Mouse (Mus musculus) gastrocnemius, postnatal 4 days (tissue): ENCODE measurements at regions not wholly inside any gene's neighbourhood (a gene's known extent, or its start where the extent isn't known, plus 50 kb on each side); places are given as distances from the start of the nearest gene placed in this dataset.

Experiments used
- DNase-seq, 2 experiments: peaks; one replicate each; pipeline ENCODE4 v3.0.0; 2021 to 2022; ENCODE audit warnings: low spot score in 2 of 2, mixed read lengths in 2 of 2

DNA sequence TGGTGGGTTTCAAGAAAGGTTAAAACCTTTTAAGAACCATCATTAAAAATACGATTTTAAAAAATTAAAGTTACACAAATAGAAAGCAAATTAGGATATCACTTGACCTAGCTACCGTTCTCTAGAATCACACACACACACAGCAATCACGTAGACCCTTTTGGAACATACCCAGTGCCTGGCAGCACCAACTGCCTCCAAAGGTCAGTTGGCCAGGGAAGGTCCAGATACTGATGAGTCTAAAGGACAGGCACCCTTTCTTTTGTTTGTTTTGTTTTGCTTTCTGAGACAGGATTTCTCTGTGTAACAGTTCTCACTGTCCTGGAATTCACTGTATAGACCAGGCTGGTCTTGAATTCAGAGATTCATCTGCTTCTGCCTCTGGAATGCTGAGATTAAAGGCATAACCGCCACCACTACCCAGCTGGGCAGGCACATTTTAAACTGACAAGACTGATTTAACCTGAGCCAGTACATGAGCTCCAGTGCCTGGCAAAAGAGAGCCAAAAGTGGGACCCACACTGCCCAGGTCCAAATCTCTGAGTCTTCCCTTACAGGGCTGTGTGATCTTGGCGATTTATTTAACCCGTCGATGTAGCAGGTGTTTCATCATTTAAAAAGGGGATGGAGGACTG lies 353.0 kb downstream of the Pmp22 start:
- DNase-seq: no peak

DNA sequence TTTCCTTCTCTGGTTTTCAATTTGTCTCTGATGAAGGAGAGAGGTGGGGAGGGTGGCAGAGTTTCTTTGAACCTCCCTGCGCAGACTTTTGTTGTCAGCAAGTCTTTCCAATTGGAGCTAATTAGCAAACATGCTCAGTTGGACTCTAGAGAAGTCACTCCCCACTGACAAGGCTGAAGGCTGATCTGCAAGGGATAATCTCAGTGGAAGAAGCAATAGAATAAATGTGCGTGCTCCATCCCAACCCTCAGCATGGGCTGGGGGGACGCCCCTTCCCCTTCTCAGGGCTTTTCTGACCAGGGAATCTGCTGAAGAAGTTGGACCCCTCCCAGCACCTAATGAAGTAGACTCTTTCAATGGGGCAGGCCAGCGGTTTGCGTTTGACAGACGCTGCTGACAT lies 353.8 kb downstream of the Pmp22 start:
- no peak for DNase-seq

DNA sequence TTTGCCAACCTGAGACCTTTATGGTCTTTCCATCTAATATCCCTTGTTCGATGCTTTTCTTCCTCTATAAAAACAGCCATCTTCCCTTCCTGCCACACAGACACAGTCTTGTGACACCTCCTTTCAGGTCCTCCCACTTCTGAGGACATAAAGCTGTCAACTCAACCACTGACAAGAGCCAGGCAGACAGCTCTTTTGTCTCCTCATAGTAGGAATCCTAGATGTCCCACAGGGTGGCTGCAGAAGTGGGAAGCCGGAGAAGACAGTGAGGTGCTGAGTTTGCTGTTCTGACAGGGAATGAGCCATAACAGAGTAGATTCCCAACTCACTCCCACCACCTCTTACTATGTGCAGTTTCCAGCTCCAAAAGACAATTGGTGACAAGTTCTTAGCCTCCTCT lies 358.4 kb downstream of the Pmp22 start:
- no peak for DNase-seq

DNA sequence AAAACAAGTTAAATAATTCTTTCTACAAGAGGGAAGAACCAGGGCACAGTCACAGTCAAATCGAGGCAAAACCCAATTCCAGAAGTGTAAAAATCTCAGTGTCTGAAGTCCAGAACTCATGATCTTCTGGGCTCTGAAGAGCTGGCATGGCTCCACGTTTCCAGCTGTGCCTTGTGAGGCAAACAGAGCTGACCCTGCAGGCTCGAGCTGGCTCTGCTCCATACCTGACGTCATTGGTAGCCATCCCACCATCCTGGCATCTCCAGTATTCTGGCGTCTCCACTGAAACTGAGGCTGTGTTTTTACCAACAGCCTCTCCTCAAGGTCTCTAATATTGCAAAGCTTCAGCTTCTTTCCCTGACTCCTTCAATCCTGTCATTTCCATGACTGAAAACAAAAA lies 373.4 kb downstream of the Pmp22 start:
- DNase-seq: peak in 1 of 2 experiments; percentile 50

DNA sequence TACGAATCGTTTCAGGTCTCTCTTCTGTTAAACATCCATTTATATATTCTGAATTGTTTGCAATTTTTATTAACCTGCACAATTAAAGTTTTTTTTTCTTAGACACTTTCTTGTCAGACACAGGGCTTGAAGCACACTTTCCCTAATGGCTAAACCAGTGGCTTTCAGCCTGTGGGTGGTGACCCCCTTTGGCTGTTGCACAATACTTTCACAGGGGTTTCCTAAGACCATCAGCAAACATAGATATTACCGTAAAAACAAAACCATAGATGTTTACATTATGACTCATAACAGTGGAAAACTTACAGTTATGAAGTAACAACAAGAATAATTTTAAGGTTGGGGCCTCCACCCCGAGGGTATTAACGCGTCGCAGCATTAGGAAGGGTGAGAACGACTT lies 378.6 kb downstream of the Pmp22 start:
- no peak for DNase-seq

DNA sequence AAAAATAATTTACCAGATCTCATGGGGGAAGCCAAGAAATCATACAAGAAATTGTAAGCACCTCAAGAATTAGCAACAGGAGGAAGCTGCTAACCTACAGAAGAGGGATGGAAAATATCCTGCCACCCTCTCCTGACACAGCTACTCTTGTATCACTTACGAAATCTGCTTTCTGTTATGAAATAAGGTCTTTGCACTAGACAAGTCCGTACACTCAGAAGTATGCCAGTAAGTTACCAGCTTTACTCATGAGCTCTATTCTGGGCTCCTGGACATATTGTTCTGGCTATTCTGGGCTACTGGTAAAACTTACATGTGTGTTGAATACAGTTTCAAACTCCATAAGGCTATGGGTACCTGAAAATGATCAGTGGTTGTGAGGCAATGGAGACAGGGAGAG lies 379.9 kb downstream of the Pmp22 start:
- no peak for DNase-seq

DNA sequence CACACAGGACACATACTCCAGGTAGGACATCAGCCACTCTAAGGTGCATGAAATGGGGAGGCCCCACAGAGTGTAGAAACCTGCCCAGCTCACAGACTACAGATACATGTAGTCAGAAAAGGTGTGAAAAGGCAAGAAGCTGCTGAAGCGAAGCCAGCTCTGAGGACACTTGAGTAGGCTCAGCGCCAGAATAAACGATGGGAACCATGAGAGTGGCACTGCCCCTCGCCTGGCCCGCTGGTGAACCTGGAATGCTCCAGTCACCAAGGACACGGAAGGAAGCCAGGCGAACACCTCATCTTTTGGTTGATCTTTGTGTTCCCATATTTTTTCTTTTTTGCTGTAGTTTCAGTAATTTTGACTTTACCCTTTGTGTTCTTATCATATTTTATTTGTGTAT lies 381.8 kb downstream of the Pmp22 start:
- DNase-seq: no peak

DNA sequence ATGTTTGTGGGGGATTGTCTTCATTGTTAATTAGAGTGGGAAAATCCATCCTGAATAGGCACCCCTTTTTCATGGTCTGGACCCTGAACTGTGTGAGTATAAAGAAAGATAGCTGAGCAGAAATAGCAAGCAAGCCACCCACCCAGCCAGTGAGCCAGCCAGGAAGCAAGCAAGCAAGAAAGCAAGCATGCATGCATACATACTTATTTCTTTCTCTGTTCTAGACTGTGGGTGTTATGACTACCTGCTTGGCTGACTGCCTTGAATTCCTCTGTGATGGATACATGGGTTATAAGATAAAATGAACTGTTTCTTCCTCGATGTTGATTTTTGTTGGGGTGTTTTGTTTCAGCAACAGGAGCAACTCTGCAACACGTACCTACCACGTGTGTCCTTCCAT lies 385.8 kb downstream of the Pmp22 start:
- DNase-seq: no peak

DNA sequence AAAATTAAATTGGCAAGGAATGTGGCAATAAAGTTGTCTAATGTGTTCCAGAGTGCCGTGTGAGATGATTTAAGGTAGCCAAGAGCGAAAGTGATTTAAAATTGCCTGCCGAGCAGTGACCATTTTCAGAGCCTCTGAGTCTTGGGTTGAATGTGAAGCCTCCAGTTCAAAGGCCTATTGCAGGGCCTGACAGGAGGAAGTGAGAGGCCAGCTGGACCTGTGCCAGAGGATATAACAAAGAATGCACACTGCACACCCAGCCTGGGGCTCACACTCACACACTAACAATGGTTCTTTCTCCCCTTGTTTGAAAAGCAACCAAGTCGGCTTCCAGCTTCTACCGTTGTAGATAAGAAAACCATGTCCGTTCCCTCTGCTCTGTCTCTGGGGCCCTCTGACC lies 390.1 kb downstream of the Pmp22 start:
- peak in 1 of 2 experiments; percentile 15 for DNase-seq

DNA sequence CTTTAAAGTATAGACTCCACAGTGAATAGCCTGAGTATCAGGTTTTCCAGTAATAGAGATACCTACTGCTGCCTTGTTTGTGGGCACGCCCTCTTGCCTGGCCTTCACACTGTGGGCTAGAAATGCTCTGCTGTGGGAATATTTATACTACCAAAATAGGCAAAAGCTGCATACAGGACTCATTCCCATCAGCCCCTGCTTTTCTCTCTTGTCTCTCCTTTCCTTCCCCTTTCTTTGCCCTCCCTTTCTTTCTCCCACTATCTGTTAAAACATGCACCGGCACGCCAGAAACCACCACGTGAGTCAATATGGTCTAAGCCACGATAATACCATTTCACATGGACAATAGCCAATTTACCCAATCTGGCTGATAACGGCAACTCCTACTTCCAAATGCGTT lies 395.5 kb downstream of the Pmp22 start:
- no peak for DNase-seq

DNA sequence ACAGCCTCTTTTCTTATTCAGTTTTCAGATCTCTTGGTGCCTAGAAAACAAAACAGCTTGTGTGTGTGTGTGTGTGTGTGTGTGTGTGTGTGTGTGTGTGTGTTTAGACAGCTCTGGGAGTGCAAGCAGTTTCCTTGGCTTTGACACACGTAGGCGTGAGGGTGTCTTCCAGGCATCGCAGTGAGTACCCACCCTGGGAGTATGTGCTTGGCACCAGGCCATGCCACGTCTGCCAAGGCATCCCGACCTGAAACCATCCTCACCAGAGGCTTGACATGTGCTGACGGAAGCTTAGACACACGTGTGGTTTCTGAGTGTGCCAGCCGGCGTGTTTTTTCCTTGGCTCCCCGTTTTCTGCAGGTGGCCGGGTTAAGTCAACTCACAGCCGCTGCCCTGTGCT lies 396.6 kb downstream of the Pmp22 start:
- no peak for DNase-seq

DNA sequence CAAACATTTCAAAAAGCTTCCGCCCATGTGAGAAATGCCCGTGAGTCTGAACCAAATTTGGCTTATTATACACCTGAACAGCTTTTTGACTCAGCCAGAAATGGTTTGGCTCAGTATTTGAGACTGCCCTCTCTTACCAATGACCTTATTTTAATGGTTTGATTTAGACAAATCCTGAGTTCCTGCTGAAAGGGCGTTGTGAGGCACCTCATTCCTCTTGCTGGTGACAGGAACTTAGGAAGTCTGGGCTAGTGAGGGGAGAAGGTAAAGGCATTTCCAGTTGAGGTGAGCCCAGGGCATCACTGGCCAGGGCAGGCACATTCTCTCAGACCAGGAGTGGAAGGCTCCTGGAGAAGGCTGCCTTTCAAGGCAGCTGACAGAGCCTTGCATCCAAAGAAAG lies 396.1 kb downstream of the Hs3st3b1 start:
- DNase-seq: no peak

DNA sequence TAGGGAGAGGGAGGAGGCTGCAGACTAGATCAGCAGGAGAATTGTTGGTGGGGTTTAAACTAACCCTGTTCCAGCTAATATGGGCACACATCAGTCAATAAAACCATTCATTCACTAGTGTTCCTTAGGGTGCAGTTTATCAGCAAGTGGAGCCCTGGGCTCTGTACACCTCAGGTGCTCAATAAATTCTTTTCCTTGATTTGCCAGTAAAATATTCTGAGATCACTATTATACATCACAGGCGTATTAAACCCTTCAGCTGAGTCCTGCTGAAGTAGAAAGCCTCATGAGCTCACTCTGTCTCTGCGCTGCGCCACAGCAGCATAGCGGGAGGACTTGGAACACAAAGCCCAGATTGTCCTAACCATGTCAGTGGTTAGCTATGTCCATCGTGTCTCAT lies 389.3 kb downstream of the Hs3st3b1 start:
- no peak for DNase-seq

DNA sequence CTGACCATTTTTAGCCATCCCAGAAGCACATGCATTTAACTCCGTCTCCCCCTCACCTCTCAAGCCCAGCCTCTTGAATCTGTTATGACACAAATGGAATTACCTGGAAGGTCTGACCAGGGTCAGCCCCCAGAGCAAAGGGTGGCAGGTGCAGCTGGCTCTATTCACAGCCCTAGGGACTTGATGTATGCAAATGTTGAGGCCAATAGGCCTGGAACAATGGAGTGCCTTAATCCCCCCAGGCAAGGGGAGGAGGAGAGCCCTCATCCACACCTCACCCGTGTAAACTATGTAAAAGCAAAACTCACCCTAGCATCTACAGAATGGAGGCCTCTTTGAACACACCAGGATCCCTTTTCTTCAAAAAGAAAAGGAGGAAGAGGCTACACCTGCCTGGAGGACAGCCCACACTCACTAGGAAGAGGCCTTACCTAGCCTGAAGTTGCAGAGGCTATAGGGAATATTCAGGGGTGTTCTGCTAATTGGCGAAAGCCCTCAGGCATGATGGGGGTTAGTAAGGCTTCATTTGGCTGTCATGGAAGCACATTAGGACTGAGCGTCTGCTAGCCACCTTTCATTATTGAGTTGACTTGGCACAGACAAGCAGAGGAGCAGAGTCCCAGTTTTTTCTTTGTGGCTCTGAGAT lies 388.4 kb downstream of the Hs3st3b1 start:
- no peak for DNase-seq

DNA sequence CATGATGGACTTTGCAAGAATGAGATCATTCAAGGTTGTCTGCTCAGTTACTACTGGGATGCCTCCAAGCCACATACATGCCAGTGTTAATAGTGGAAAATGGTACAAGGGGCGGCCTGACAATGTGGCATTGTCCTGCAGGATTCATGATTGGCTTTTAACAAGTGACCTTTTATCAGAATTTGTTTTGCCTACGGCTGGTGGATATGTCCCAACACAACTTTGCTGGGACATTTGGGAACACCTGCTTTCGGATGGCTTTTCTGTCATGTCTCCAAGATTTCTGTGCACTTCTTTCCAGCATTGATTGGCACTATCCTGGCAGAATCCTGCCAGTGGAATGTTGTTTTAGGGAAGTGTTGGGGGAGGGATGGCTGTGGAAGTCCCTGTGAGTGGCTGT lies 384.4 kb downstream of the Hs3st3b1 start:
- DNase-seq: no peak

DNA sequence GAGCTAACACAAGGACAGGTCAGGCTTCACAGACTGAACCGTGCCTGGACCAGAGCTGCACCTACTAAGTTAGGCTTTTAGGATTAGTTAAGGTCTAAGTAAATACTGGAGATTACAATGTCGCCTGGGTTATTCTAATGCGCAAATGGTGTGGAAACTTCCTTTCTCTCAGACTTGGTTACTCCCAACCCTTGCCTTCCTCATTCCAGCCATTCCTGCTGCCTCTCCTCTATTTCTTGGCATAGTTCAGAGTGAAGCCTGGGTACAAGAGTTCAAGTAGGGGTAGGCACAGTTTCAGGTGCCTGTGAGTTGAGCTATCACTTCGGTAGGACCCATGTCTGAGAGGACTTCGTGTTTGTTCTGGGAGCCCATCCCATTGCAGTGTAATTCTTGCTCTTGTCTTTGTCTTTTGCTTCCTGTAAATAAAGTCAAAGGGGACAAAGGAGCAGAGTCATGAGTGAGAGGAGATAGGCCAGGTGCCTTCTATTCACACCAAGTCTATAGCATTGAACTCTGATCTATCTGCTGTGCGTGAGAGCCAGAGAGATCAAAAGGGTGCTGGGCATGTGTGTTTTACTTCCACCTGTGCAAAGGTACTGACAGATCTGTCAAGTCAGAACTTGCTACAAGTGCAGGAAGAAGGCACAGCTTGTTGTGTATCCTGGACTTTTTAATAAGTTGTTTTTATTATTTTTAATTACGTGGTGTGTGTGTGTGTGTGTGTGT lies 378.0 kb downstream of the Hs3st3b1 start:
- no peak for DNase-seq

DNA sequence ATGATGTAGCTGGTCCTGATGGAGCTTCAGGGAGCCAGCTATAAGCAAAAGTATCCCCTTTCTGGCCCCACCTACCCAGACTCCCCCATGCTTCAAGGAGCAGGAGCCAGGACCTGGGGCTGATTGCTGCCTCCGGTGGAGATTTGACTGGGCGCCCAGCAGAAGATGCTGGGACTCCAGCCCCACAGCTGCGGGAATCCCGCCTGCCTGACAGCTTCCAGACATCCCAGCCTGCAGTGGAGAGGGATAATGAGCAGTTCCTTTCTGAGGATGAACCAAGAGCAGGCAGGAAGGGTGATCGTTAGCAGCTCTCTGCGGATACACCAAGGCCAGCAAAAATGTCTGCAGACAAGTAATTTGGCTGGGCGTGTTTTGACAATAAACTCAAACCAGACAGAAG lies 376.6 kb downstream of the Hs3st3b1 start:
- peak; percentile 21 to 66 for DNase-seq

DNA sequence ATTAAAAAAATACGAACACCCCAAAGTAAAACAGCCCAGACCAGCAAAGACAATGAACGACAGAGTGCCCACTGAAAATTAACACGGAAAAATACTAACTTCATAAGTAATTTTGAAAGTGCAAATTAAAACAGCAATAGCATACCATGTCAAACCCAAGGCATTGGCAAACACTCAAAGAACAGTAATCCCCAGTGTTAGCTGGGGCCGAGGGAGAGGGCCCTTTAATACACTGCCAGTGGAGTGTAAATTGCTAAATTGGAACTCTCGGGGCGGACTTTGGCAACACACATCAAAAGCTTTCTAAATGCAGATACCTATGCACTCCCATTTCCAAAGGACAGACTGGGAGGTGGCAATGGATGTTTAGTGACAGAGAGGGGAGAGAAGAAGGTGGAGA lies 361.6 kb downstream of the Hs3st3b1 start:
- DNase-seq: no peak

DNA sequence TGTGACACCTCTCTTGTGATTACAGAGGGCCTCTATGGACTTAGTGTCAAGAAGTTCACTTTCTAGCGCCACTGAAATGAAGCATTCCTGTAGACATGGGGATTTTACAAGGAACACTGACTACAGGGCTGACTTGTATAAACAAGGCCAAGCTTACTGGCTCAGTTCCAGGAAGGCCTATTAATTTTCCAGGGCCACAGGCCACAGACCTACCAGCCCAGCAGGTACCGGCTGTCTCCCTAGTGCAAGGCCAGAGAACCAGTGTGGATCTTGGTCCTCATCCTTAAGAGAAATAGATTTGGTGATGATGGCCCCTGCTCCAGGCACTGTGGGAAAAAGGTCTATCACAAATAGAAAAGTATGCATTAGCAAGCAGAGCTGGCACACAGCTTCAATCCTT lies 359.4 kb downstream of the Hs3st3b1 start:
- DNase-seq: no peak

DNA sequence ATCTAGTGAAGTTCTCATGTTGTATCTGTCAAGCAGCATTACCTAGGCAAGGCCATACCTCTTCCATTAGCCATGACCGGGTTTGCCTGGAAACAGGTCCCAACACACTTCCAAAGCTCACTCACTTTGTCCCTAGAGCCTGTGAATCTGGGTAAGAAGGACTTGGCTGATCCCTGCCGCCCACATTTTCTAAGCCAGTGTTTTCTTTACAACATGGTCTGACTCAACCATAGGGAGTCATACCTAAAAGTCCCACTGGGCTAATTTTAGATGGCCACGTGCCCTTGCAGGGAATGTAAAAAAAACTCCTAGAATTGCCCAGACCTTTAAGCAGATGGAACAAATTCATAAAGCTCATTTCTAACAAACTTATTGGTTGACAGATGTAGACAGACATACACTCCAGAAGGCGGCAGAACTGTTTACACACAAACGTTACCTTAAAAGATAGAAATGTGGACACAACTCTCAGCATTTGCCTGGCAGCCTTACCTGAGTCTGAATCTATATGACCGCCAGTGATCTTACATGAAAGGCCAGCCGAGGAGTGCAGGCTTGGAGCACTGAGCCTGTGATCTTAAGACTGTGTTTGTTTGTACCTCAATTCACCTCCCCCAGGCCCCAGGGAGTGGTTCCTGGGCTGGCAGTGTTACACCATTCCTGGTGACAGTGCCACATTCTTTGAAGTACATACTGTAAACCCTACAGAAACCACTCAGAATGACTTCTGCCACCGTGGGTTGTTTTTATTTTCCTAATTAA lies 356.4 kb downstream of the Hs3st3b1 start:
- no peak for DNase-seq

DNA sequence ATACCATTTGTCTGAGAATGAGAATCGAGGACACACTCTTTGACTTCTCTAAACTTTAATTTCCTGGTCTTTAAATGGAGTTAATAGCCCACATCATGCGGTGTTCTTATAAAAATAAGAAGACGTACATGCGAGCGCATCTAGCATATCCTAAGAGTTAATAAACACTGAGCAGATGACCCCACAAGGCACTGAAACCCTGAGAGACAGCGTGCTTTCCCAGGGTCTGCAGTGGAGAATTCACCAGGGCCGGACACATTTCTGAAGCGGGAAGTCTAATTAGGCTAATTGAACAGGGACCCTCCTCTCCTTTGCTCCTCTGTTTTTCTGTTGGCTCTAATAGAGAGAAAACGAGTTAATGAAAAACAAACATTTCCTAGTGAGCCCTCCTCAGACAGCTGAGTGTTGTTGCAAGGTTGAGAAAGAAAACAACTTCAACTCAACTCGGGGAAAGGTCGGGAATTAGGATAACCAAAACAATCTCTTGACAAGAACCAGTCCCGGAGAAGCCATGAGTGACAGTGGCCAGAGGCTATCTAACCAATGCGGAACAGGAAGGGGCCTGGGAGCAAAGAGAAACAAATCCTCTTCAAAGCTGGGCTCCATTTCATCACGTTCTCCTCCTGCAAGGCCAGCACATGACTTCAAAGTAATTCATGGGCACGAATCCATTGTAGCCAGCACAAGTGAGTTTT lies 352.2 kb downstream of the Hs3st3b1 start:
- no peak for DNase-seq
